Mouse (Mus musculus): ENCODE data around the gene Rnf5. TPM values are rescaled to one million over a fixed set of nuclear protein-coding genes. Genes with fewer than 3 reads are reported as not detected.

Rnf5 gene
- total RNA-seq, 4 experiments from 2014 or later, result 74.7 to 84.0 (median 76.3) TPM

DNA sequence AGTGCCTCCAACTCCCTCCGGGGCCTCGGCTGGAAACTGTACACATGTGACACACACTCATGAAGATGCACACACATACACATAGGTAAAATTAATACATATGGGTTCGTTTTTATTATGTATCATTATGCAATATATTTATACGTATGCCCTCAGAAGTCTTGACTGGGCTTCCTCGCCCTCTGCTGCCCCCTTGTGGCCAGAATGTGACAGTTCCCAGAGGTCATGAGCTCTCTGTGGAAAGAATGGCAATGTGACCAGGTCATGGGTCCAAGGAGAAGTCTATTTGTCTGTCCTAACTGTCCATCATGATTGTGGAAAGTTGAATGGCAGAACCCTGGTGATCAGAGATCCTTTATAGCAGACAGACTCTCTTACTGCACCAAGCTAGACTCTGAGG, 48.0 kb downstream of the Rnf5 start:
- peak; percentile 51 to 74 for DNase-seq (ENCODE audit: low spot score in 2 of 2)

Other genes starting within 250 kb of the Rnf5 start
- 1 to 10 TPM in 1 of 4 experiments, under 1 TPM in 3; 0.47 to 1.0 (median 0.73) TPM for gene Btnl2, start 248.9 kb downstream of the Rnf5 start, total RNA-seq (2022)
- not detected for gene Btnl1, start 226.6 kb downstream of the Rnf5 start, total RNA-seq (2022)
- gene BC051142, start 204.9 kb downstream of the Rnf5 start, total RNA-seq (2022), result 1 to 10 TPM; 3.5 to 6.1 (median 4.5) TPM
- not detected for gene Btnl4, start 126.4 kb downstream of the Rnf5 start, total RNA-seq (2022)
- gene Btnl6, start 86.3 kb downstream of the Rnf5 start, total RNA-seq (2022), result not detected
- gene Notch4, start 39.4 kb downstream of the Rnf5 start, total RNA-seq (2022), result 10 to 100 TPM; 10.3 to 13.5 (median 11.3) TPM
- 1 to 10 TPM in 3 of 4 experiments, under 1 TPM in 1; 0.61 to 9.8 (median 5.5) TPM for gene Gpsm3, start 13.9 kb downstream of the Rnf5 start, total RNA-seq (2022)
- gene Pbx2, start 12.4 kb downstream of the Rnf5 start, total RNA-seq (2022), result 10 to 100 TPM; 54.3 to 76.6 (median 66.8) TPM
- 1 to 10 TPM in 1 of 4 experiments, under 1 TPM in 3; 0.51 to 1.5 (median 0.88) TPM for gene Ager, start 5.8 kb downstream of the Rnf5 start, total RNA-seq (2022)
- 100 to 1,000 TPM; 138 to 163 (median 151) TPM for gene Agpat1, start 572 bp upstream of the Rnf5 start, total RNA-seq (2022)
- 1 to 10 TPM; 1.4 to 3.3 (median 2.4) TPM for gene Egfl8, start 12.3 kb upstream of the Rnf5 start, total RNA-seq (2022)
- 10 to 100 TPM; 40.2 to 53.2 (median 46.0) TPM for gene Ppt2, start 24.8 kb upstream of the Rnf5 start, total RNA-seq (2022)
- 100 to 1,000 TPM; 211 to 266 (median 228) TPM for gene Prrt1, start 25.8 kb upstream of the Rnf5 start, total RNA-seq (2022)
- 10 to 100 TPM; 12.5 to 18.5 (median 15.2) TPM for gene Fkbpl, start 41.1 kb upstream of the Rnf5 start, total RNA-seq (2022)
- gene Atf6b, start 43.5 kb upstream of the Rnf5 start, total RNA-seq (2022), result 10 to 100 TPM; 74.1 to 82.9 (median 79.8) TPM
- gene Tnxb, start 66.8 kb upstream of the Rnf5 start, total RNA-seq (2022), result 10 to 100 TPM; 10.6 to 13.3 (median 11.4) TPM
- 100 to 1,000 TPM in 2 of 4 experiments, 10 to 100 TPM in 2; 45.7 to 391 (median 199) TPM for gene C4b, start 140.2 kb upstream of the Rnf5 start, total RNA-seq (2022)
- 1 to 10 TPM; 2.7 to 3.2 (median 3.0) TPM for gene Cyp21a1, start 200.9 kb upstream of the Rnf5 start, total RNA-seq (2022)
- 10 to 100 TPM; 52.3 to 70.3 (median 58.1) TPM for gene Stk19, start 233.3 kb upstream of the Rnf5 start, total RNA-seq (2022)
- 10 to 100 TPM; 33.0 to 42.4 (median 34.4) TPM for gene Dxo, start 233.3 kb upstream of the Rnf5 start, total RNA-seq (2022)
- gene Skiv2l, start 246.5 kb upstream of the Rnf5 start, total RNA-seq (2022), result 10 to 100 TPM; 67.1 to 77.5 (median 71.5) TPM
- 10 to 100 TPM; 33.2 to 41.3 (median 40.8) TPM for gene Nelfe, start 246.7 kb upstream of the Rnf5 start, total RNA-seq (2022)